Mouse (Mus musculus): ENCODE data around the gene Tcirg1.

GRCm38 (mm10) chr19:3935896-3936850, 29.2 kb upstream of the Tcirg1 start:
- TF ChIP-seq CTCF (IDR thresholded peaks at IDR 0.05; ENCODE audit: borderline replicate concordance, insufficient read depth, low read depth, low read length), result no peak
- no peak for TF ChIP-seq POLR2A (IDR thresholded peaks at IDR 0.05; ENCODE audit: borderline replicate concordance, insufficient read depth, low read length)
